Mouse (Mus musculus): ENCODE data around the gene a. TPM values are rescaled to one million over a fixed set of nuclear protein-coding genes. Genes with fewer than 3 reads are reported as not detected.
A peak's percentile ranks its signal among the peaks of the same experiment; 100 is the strongest.

The a gene
- polyA plus RNA-seq, 1 experiment from 2014 or later = 2.0 TPM

DNA sequence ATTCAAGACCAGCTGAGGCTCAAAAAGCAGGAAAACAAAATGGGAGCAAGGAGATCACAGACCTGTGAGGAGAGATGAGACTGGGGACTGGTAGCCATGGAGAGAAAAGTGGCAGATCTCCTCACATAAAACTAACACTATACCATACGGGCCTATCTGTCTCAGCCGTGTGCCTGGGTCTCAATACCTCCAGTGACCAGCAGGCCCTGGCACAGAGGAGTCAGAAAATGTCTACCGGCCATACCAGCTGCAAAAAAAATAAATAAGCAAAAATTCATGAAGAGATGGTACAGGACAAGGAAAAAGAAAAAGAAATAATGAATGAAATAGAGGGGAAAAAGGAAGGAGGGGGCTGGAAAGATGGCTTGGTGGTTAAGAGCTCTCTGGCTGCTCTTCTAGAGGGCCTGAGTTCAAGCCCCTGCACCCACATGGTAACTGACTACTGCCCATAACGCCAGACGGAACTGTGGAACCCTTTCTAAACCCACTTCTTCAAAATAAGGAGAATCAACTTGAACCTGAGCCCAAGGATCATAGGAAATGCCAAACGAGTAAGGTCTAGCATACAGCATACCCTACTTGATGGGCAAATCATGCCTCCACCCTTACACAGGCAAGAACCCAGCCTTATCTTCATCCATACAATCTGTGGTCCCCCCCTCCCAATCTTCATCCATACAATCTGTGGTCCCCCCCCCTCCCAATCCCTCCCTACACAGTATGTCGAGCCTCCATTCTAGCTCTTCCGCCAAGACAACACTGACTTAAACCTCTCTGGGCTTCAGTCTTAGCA, 281.3 kb downstream of the a start:
- Histone ChIP-seq H3K27ac (peak overlapping the region; percentile 91; the same call in 1 of the 2 replicates), H3K9me3 (no peaks in the 10 kb centered on the region), H3K4me3 (peak overlapping the region; percentile 64), H3K4me1 (peaks cover 36% of the 10 kb centered on the region), H3K36me3 (replicated peaks) (peaks cover 44% of the 10 kb centered on the region), H3K27me3 (ENCODE audit: poor library complexity, severe bottlenecking) (no peaks in the 10 kb centered on the region)
- WGBS = 85% methylated on average over 8 of the region's 8 CpGs
- no peak for DNase-seq (ENCODE audit: extremely low spot score, low spot score)

DNA sequence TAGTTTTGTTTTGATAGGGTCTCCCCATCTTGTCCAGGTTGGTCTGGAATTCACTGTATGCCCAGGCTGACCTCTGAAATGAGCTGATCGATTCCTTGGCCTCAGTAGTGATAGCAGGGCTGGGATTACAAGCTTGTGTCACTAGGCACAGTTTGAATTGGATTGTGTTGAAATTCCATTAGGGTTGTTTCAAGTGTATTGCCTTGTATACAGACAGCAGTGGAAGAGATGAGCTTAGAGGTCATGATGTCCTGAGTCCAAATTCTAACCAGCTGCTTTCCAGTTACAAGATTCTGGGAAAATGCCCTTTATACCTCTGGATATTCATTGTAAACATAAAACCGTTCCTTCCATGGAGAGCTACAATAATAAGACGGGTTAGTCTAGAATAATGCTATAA, 282.1 kb downstream of the a start:
- no peaks in the 10 kb centered on the region for H3K27me3 ChIP-seq (ENCODE audit: poor library complexity, severe bottlenecking)
- WGBS = 41% methylated on average over 3 of the region's 3 CpGs
- H3K9me3 ChIP-seq = no peaks in the 10 kb centered on the region
- H3K36me3 ChIP-seq (replicated peaks) = peaks cover 36% of the 10 kb centered on the region
- peak overlapping the region; percentile 64 for H3K4me3 ChIP-seq
- peak overlapping the region; percentile 91 for H3K27ac ChIP-seq
- no peak for DNase-seq (ENCODE audit: extremely low spot score, low spot score)
- peaks cover 36% of the 10 kb centered on the region for H3K4me1 ChIP-seq

DNA sequence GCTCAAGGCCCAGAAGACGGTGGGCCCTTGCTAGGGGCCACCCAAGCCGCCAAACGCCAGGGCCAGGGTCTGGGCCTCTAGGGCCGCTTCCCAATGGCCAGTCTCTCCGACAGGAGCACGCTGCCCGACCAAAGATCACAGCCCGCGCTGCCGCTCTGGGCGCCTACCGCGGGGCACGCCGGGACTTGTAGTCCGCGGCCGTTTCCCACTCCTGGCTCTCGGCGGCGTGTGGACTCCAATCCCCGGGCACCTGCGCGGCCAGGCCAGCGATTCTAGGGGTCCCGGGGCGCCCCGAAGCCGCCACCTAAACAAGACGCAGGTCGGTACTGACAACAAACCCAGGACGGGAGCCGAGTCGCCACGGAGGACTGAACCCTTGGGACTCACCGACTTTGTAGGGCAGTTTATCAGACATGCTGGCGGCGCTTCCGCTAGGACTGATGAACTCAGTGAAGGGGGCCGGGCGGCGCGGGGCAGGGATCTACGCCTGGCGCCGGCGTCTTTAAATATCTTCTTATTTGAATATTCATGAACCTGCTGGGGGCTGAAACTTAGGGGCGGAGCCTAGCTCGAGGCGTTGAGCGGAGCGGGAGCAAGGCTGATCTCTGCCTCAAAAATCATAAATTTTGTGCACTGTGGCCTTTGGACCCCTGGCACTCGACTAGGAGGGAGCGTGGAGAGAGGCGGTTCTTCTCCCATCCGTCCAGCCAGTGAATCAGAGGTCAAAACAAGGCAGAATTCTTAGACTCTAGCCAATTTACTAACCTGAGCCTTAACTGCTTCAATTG, 283.0 kb downstream of the a start, which contains the start of gene Ahcy:
Gene Ahcy (minus strand): TSS at position 520 of the 788 bp plus-strand sequence.
- Histone ChIP-seq H3K27ac (peak within 1 kb of the TSS; percentile 91), H3K9me3 (no peaks in the 10 kb centered on the region), H3K4me3 (peak within 1 kb of the TSS; percentile 64), H3K36me3 (replicated peaks) (peaks cover 28% of the 10 kb centered on the region), H3K4me1 (peaks cover 36% of the 10 kb centered on the region), H3K27me3 (ENCODE audit: poor library complexity, severe bottlenecking) (no peaks in the 10 kb centered on the region)
- DNase-seq (ENCODE audit: extremely low spot score, low spot score) = peak; percentile 93
- WGBS = under 1% methylated on average over 56 of the region's 56 CpGs

DNA sequence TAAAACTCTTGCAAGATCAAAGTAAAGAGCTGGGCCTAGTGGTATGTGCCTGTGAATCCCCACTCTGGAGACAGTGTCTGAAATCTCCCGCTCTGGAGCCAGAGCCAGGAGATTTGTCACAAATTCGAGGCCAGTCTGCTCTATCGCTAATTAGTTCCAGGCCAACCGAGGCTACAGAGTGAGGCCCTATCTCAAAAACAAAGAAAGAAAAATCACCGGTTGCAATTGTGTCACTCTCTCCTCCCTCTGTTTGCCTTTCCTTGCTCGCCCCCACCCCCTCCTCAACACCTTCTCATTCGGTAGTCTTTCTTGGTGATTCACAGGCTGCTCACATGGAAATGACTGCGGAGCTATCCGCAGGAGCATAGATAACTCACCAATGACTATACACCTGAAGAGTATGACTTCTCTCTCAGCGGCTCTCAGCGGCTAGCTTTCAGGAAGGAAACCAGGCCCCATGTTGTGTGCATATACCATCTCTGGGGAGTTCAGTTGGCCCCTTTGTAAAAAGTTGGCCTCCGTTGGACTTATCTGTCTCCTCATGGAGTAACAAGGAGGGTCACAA, 283.6 kb downstream of the a start:
- Histone ChIP-seq H3K9me3 (no peaks in the 10 kb centered on the region), H3K4me3 (peak overlapping the region; percentile 64), H3K27ac (peak overlapping the region; percentile 91), H3K27me3 (ENCODE audit: poor library complexity, severe bottlenecking) (no peaks in the 10 kb centered on the region), H3K36me3 (replicated peaks) (peaks cover 21% of the 10 kb centered on the region), H3K4me1 (peaks cover 37% of the 10 kb centered on the region)
- DNase-seq (ENCODE audit: extremely low spot score, low spot score) = no peak
- 18% methylated on average over 12 of the region's 12 CpGs for WGBS

DNA sequence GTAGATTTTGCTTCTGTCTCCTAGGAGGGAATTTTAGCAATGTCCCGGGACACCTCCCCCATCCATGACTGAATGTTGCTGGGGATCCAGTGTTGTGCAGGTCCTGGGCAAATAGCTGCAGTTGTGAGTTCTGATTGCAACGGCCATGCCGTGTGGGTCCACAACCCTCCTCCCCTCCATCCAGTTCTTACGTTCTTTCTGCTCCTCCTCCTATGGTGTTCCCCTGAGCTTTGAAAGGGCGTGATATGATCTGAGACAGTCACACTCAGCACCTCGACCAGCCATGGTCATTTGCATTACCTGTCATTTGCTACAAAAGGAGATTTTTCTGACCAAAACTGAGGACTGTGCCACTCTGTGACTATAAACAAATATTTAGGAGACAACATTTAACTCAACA, 284.4 kb downstream of the a start:
- peaks cover 17% of the 10 kb centered on the region for H3K36me3 ChIP-seq (replicated peaks)
- WGBS = 90% methylated on average over 6 of the region's 6 CpGs
- H3K27ac ChIP-seq = no peak overlapping the region
- no peak overlapping the region for H3K4me3 ChIP-seq
- peaks cover 41% of the 10 kb centered on the region for H3K4me1 ChIP-seq
- no peaks in the 10 kb centered on the region for H3K9me3 ChIP-seq
- H3K27me3 ChIP-seq (ENCODE audit: poor library complexity, severe bottlenecking) = no peaks in the 10 kb centered on the region
- DNase-seq (ENCODE audit: extremely low spot score, low spot score) = no peak

DNA sequence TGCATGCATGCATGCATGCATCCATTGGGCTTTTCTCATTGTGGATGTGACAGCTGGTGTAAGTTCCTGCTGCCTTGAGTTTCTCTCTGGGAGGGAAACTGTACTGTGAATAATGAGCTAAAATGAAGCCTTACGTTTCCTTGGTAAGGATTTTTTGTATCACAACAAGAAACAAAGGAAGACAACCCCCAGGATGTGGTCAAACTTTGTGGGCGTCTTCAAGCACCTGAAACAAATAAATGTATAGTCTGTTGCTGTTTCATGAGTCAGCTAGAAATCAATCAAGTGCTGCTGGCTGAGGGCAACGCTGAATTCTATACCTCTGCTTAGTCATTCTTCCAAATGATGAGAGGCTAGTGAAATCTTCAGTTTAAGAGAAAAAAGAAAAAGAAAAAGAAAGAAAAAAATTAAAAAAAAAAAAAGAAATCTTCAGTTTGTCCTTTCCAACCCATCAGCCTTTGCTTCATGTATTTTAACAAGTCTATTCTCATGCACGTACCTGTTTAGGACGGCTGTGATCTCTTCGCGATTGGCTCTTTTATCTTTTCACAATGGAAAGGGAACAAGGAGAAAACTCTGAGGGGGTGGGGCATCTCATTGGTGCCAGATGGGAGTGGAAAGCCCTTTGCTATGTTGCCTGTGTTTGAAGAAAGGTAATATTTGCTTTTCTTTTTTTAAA, 288.4 kb downstream of the a start:
- H3K9me3 ChIP-seq = no peaks in the 10 kb centered on the region
- no peak for DNase-seq (ENCODE audit: extremely low spot score, low spot score)
- WGBS = 44% methylated on average over 7 of the region's 7 CpGs

DNA sequence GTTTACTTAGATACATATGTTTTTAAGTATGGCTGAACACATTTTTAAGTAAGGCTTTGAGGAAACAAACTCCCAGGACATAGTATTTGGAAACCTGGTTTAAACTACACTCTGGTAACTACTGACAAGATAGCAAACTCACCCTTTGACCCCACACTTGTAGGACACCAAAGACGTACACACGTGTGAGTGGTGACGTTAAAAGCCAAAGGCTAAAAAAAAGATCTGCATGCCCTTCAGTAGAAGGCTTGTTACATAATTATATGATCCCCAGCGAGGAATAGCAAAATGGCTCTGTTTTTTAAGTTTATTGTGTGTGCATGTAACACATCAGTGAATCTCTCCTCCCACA, 289.0 kb downstream of the a start:
- peaks cover 7% of the 10 kb centered on the region for H3K4me1 ChIP-seq
- H3K27ac ChIP-seq = no peak overlapping the region
- H3K27me3 ChIP-seq (ENCODE audit: poor library complexity, severe bottlenecking) = no peaks in the 10 kb centered on the region
- H3K4me3 ChIP-seq = no peak overlapping the region
- DNase-seq (ENCODE audit: extremely low spot score, low spot score) = no peak
- 77% methylated on average over 4 of the region's 4 CpGs for WGBS
- H3K9me3 ChIP-seq = no peaks in the 10 kb centered on the region
- no peaks in the 10 kb centered on the region for H3K36me3 ChIP-seq (replicated peaks)

More for the DNA sequence above, 288.4 kb downstream of the a start:
- Histone ChIP-seq H3K27ac (no peak overlapping the region), H3K27me3 (ENCODE audit: poor library complexity, severe bottlenecking) (no peaks in the 10 kb centered on the region), H3K36me3 (replicated peaks) (no peaks in the 10 kb centered on the region), H3K4me3 (no peak overlapping the region), H3K4me1 (peaks cover 12% of the 10 kb centered on the region)

DNA sequence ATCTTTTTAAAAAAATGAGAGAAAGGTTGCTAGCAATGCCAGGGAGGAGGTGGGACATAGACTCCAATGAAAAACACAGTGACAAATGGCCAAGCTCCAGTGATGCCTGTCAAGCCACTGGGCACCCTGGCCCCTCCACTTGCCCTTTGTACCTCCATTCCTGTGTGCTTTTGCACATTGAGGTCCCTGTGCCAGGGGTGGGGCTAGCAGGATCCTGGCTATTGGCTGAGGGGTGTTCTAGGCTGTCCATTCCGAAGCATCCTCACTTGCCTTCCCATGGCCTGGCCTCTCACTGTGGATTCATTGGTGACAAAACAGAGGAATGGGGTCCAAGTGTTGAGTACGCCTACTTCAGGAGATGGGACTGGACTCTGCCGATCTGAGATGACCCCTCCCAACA, 289.9 kb downstream of the a start:
- no peaks in the 10 kb centered on the region for H3K9me3 ChIP-seq
- DNase-seq (ENCODE audit: extremely low spot score, low spot score) = no peak
- H3K36me3 ChIP-seq (replicated peaks) = no peaks in the 10 kb centered on the region
- H3K27me3 ChIP-seq (ENCODE audit: poor library complexity, severe bottlenecking) = no peaks in the 10 kb centered on the region
- H3K4me1 ChIP-seq = 0 out of 2 replicates have a peak, but pooled peaks cover 5% of the 10 kb centered on the region
- H3K4me3 ChIP-seq = no peak overlapping the region
- H3K27ac ChIP-seq = no peak overlapping the region
- 90% methylated on average over 3 of the region's 3 CpGs for WGBS

DNA sequence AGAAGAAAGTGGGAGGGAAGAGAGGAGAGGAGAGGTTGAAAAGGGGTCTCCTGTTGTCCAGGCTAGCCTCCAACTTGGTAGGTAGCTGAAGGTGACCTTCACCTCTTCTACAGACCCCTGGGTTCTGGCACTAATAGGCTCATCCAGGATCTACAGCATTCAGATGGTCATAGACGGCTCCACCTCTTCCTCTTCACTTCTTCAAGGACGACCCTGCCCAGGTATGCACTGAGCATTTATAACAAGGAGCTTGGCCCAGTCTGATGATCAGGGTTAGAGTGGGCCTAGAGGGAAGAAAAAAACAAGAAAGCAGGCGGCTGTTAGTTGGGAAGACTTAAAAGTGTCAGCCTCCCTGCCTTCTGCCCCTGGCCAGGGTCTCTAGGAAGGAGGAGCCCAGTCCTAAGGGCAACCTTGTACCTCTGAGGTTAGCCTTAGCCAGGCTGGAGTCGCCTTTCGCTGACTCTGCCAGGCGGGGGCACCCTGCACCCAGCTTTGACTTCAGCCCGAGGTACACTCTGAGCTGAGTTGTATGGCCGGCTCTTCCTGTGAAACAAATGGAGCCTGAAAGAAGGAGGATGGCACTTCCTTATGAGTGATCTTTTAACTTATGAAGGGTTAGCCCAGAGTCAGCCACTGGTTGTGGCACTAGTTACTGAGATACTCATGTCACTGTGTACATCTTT, 291.1 kb downstream of the a start:
- 22% methylated on average over 8 of the region's 8 CpGs for WGBS

DNA sequence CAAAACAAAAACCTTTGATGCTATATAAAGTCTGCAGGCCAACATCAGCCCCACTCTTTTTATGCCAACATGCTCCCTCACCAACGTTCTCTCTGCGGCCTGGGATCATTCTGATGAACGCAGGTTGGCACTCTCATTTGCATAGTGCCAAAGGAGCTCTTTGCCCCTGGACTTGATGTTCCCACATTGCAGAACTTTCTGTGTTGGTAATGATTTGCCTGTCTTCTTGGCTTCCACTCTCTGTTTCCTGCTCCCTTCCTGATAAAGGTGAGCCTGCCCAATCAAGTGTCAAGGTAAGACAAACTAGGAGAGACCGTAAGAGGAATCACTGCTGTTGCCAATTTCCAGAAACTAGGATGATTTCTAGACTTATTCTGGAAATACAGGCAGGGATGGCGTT, 293.3 kb downstream of the a start:
- no peaks in the 10 kb centered on the region for H3K9me3 ChIP-seq
- H3K27ac ChIP-seq = no peak overlapping the region
- H3K4me1 ChIP-seq = 0 out of 2 replicates have a peak, but pooled peaks cover 5% of the 10 kb centered on the region
- H3K27me3 ChIP-seq (ENCODE audit: poor library complexity, severe bottlenecking) = no peaks in the 10 kb centered on the region
- H3K4me3 ChIP-seq = no peak overlapping the region
- DNase-seq (ENCODE audit: extremely low spot score, low spot score) = no peak
- WGBS = 92% methylated on average over 5 of the region's 5 CpGs
- H3K36me3 ChIP-seq (replicated peaks) = no peaks in the 10 kb centered on the region

More for the DNA sequence above, 291.1 kb downstream of the a start:
- no peaks in the 10 kb centered on the region for H3K36me3 ChIP-seq (replicated peaks)
- 0 out of 2 replicates have a peak, but pooled peaks cover 5% of the 10 kb centered on the region for H3K4me1 ChIP-seq
- DNase-seq (ENCODE audit: extremely low spot score, low spot score) = peak; percentile 33
- H3K9me3 ChIP-seq = no peaks in the 10 kb centered on the region
- no peaks in the 10 kb centered on the region for H3K27me3 ChIP-seq (ENCODE audit: poor library complexity, severe bottlenecking)
- H3K27ac ChIP-seq = no peak overlapping the region
- no peak overlapping the region for H3K4me3 ChIP-seq

DNA sequence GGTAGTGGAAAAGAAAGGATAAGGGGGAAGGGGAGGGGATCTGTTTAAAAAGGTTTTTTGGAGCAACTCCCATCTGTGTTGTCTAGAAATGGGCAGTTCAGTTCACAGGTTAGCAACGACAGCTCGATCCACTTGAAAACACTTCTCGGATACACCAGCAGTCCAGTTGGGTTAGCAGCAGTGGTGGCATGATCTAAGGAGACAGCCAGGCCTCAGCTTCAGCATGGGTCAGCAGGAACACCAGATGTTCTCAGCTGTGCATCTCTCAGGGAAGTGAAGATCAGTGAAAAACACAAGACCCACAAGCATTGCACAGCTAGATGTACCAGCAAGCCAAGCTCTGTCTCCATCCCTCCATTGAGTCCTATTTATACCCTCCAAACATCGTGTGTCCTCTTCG, 295.1 kb downstream of the a start:
- Histone ChIP-seq H3K9me3 (no peaks in the 10 kb centered on the region), H3K36me3 (replicated peaks) (no peaks in the 10 kb centered on the region), H3K27me3 (ENCODE audit: poor library complexity, severe bottlenecking) (no peaks in the 10 kb centered on the region), H3K4me3 (no peak overlapping the region), H3K27ac (no peak overlapping the region), H3K4me1 (no peaks in the 10 kb centered on the region)
- WGBS = 93% methylated on average over 5 of the region's 5 CpGs
- no peak for DNase-seq (ENCODE audit: extremely low spot score, low spot score)

DNA sequence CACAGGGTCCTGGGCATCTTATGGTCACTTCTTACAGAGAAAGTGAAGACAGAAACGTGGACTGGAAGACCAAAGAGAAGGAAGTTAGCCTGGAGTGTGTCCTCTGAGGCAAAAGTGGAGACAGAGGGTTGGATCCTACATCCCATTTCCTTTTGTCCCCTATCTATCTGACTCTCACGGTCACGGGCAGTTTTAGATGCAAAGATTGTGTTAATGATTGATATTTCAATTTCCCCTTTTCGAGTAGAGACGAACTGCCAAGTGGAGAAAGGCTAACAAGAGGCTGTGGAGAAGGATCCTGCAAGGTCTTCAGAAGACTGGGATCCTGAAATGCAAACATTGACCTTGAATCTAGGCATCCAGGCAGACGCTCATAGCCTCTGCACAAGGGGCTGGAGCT, 297.1 kb downstream of the a start:
- no peaks in the 10 kb centered on the region for H3K27me3 ChIP-seq (ENCODE audit: poor library complexity, severe bottlenecking)
- no peak overlapping the region for H3K27ac ChIP-seq
- H3K4me3 ChIP-seq = no peak overlapping the region
- no peaks in the 10 kb centered on the region for H3K4me1 ChIP-seq
- no peak for DNase-seq (ENCODE audit: extremely low spot score, low spot score)
- no peaks in the 10 kb centered on the region for H3K36me3 ChIP-seq (replicated peaks)
- no peaks in the 10 kb centered on the region for H3K9me3 ChIP-seq
- 87% methylated on average over 6 of the region's 6 CpGs for WGBS
